Mouse (Mus musculus) urinary bladder, adult 18-20 months (tissue): ENCODE data around the gene A930004D18Rik.
A peak's percentile ranks its signal among the peaks of the same experiment; 100 is the strongest.

Experiments
- DNase-seq, 2 experiments: peaks; one replicate each; pipeline ENCODE4 v3.0.0; 2022; ENCODE audit warnings: low spot score in 2 of 2, mixed read lengths in 2 of 2

A930004D18Rik gene

GRCm38 (mm10) chr2:18053243-18053950, 15.9 kb upstream of the A930004D18Rik start:
- DNase-seq = no peak

GRCm38 (mm10) chr2:18052581-18052980, 15.0 kb upstream of the A930004D18Rik start:
- DNase-seq = no peak

- no peak for DNase-seq
Observed at GRCm38 (mm10) chr2:18051831-18052170, 14.3 kb upstream of the A930004D18Rik start.

- no peak for DNase-seq
Observed at GRCm38 (mm10) chr2:18051026-18051830, 13.7 kb upstream of the A930004D18Rik start.

- no peak for DNase-seq
Observed at GRCm38 (mm10) chr2:18050541-18050985, 13.0 kb upstream of the A930004D18Rik start.

GRCm38 (mm10) chr2:18050018-18050417, 12.5 kb upstream of the A930004D18Rik start:
- DNase-seq = no peak

GRCm38 (mm10) chr2:18049279-18049821, 11.8 kb upstream of the A930004D18Rik start:
- DNase-seq = no peak

- DNase-seq = no peak
Observed at GRCm38 (mm10) chr2:18048453-18049075, 11.0 kb upstream of the A930004D18Rik start, which contains the start of gene Skida1. Skida1 (minus strand) TSS chr2:18049051.

GRCm38 (mm10) chr2:18047646-18048452, 10.3 kb upstream of the A930004D18Rik start:
- DNase-seq = peak; percentile 52 to 73

GRCm38 (mm10) chr2:18046758-18047645, 9.5 kb upstream of the A930004D18Rik start:
- DNase-seq = peak; percentile 56 to 65

- DNase-seq = no peak
Observed at GRCm38 (mm10) chr2:18046186-18046585, 8.6 kb upstream of the A930004D18Rik start.

- no peak for DNase-seq
Observed at GRCm38 (mm10) chr2:18045781-18046181, 8.2 kb upstream of the A930004D18Rik start.

GRCm38 (mm10) chr2:18045143-18045780, 7.7 kb upstream of the A930004D18Rik start:
- no peak for DNase-seq

GRCm38 (mm10) chr2:18041199-18041885, 3.8 kb upstream of the A930004D18Rik start:
- DNase-seq = no peak

GRCm38 (mm10) chr2:18040347-18041160, 3.0 kb upstream of the A930004D18Rik start:
- no peak for DNase-seq

- DNase-seq = no peak
Observed at GRCm38 (mm10) chr2:18039566-18040290, 2.2 kb upstream of the A930004D18Rik start.

GRCm38 (mm10) chr2:18038895-18039371, 1.4 kb upstream of the A930004D18Rik start:
- no peak for DNase-seq
